Mouse (Mus musculus) frontal cortex, postnatal 25 days (tissue): Measurements from ENCODE around the gene Elp4.

Experiments
- DNase-seq, 2 experiments: peaks; one replicate each; pipeline ENCODE4 v3.0.0; 2022; ENCODE audit warnings: low spot score in 2 of 2

Gene Elp4

DNA sequence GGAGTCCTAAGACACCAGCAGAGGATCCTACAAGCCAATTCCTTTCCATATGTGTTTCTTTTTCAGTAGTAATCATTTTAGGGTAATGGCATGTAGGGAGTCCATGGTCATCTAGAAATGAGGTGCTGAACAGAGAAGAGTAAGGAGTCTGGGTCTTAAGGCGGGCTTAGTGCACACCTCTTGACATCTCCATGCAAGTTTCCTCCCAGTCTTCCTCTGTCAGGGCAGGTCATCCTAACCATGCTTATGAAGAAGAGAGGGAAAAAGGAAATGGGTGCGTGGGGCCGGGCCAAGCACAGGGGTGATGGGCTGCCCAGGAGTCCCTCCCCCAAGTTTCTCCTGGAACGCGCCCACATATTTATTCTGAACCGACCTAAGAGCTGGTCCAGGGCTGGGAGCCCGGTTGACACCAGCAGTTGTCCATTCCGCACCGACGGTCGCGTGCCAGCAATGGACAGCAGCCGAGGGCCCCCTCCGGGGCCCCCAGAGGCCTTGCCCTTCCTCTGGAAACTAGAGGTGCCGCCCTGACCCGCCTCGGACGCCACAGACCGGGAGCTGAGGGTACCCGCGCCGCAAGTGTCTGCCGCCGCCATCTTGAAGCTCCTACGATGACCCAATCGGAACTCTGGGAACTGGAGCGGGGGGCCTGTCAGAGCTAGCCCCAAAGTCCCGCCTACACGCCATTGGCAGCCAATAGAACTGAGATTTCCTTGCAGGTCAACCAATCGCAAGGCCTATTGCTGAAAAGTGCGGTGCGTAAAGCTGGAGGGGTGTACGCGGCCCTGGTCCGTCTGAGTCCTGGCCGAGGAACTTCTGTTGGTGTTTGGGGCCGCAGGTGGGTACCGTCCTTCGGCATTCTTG lies at the start of gene Elp4, which contains the start of gene Immp1l:
TSS of gene Elp4 (minus strand) at position 669 of the 861 bp plus-strand sequence.
TSS of gene Immp1l (plus strand) at position 743 of the 861 bp plus-strand sequence.
- peak; percentile 94 to 98 for DNase-seq

DNA sequence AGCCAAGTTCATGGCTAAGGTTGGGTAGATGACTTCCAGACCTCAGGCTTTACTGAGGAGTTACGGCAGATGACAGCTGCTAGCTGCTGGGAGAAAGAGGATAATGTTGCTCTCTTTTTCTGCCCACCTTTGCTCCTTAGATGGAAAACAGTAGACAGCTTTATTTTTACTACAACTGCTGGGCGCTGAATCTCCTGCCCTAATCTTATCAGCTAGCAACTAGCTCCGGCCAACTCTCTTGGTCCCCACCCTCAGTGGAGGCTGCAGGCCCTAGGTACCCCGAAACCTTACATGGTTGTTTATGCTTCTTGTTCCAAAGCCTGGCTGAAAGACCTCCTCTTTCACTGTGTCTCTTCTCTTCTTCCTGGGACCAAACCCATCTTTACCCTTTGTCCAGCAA lies 49.5 kb upstream of the Elp4 start:
- no peak for DNase-seq

DNA sequence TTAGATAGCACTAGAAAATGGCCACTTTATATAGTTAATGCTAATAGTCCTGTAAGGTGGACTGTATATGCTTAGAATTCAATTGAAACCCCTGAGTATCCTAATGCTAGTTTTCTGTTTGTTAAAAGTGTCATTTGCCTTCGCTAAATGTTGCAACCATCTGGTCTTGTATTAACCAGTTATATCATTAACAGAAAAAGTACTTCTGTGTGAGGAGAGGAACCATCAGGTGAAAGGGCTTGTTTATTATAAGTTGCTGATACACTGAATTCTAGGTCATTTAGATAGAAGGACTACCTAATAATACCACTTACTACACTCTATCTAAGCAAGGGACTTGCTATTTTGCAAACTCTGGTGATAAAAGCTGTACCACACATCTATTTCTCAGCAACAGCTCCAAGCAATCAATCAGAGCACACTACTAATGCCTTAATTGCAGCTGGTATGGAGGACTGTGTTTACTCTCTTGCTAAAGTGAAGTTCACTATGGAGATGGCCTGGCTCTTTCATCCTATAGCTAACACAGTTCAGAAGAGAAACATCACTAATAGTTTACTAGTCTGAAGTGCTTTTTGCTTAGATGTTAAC lies 47.1 kb upstream of the Elp4 start:
- no peak for DNase-seq

DNA sequence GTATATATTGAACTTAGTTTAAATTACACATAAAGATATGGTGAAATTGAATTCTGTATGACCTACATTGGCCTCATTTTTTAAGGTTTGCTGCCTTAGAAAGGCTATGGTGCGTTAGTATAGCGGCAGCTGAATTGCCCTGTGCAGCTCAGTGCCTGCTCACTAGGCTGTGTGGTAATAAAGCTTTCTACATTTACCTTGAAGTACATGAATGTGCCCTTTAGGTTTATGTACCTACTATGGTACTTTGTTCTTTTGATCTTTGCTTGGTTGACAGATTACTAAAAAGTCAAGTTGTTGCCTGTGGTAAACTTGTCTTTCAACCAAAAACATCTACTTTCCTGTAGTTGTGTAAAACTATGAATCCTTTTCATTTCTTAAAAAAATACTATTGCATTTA lies 45.8 kb upstream of the Elp4 start:
- DNase-seq, result no peak

DNA sequence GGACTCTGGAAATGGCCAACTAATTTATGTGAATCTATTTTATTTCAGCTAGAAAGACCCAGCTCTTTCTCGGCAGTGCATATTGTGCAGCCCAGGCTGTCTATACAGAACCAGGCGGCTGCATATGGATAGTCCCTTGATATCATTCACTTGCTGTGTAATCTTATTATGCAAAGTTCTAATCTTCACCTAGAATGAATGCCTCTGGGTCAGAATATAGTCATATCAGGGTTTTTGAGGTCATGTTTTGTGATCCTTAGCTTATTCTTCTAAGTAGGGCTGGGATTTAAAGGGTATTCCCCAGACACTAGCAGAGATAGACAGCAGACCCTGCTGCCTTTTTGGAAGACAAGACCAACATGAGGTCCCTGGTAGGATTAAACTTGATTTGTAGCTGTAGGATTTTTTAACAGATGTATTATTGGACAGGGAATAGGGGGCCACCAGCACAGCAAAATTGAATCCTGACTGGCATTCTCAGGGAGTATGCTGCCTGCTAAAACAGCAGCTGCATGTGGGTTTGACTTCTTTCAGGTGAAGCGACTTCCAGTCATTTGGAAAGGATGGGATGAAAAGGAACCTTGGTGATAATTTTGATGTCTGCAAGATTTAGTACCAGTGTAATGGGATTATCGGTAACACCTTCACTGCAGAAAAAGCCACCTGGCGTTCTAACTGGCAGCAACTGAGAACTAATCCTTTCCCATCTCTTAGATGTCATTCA lies 13.4 kb upstream of the Elp4 start:
- DNase-seq, result no peak

DNA sequence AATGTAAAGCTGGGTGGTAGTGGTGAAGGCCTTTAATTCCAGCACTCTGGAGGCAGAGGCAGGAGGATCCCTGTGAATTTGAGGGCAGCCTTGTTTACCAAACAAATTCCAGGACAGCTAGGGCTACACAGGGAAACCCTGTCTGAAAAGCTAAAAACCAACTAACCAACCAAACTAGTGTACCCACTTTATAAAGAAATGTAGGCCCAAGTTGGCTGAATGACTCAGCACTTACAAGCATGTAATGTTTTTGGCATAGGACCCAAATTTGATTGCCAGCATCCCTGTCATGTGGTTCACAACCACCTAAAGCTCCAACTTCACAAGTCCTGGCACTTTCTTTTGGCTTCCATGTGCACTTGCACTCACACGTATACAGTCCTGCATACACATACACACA lies 12.3 kb upstream of the Elp4 start:
- no peak for DNase-seq

DNA sequence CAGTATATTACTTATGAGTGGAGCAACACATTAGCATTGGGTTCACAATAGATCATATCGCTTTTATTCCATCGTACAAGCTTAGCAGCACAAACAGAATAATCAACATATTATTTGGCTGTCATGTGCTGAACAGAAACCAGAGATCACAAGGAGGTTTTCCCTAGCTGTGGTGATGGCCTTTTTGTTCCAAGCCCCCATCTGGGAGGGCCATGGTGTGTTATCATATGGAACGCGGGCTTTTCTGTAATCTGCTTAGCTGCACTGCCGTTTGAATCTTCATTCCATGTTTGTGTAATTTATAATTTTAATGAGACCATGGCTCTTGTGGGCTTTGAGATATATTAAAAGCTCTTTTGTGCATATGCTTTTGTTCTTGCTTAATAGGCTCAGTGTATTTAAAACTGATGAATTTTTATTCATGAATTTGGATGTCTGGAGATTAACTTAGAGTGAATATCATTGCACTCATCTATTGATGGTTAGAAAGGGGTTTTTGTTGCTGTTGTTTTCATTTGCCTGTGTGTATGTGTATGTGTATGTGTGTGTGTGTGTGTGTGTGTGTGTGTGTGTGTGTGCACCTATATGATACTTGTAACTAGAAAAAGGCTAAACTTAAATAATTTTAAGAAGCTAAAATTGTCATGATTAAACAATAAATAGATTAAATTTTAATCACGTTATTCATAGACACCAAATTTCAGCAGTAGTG lies 9.4 kb upstream of the Elp4 start:
- no peak for DNase-seq

DNA sequence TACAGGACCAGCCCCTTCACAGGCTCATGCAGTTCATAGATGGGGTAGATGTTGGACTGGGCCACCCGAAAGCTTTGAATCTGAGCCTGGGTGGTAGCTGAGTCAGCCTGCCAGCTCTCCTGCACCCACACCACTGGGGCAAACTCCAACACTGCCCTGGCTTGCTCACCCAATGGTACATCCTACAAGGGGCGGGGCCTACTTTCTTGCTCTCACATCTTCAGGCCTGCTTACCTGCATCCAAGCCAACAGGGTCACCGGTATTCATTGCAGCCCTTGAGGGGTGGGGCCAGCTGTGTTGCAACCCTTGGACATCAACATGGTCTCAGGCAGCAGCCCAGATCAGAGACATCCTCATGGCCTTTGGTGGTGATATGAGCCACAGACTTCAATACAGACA lies 6.2 kb upstream of the Elp4 start:
- no peak for DNase-seq

DNA sequence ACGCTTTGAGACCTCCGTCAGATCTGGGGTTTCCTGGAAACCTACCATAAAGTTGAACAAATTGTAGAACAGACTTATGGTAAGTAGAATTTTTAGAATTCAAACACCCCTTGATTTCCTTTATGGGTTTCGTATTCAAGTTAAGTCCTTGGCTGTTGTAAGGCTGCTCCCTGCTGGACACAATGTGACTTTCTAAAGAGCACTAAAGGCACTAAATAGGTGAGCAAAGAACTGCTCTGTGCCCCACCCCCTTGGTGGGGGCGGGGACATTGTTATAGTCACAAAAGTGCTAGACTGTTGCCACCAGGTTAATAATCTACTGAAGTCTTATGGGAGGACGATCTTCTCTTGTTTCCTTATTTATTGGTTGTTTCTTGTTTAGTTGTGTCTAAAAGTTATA lies 4.0 kb upstream of the Elp4 start:
- DNase-seq, result no peak

DNA sequence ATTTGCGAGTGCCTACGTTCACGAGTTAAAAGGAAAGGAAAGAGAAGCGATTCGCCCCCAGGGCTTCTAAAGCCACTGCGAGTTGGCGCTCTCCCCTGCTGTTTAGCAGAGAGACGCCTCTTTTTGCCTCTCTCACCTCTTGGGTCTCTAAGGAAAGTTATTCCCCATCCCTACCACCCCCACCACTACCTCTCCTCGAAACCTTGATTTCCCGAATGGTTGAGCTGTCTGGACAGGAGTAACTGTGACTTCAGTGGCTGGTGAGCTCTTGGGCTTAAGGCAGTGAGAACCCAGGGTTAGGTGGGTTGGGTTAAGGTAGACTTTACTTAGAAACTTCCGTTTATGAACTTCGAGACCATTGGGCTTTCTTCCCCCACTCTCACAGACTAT lies 388 bp upstream of the Elp4 start:
- DNase-seq, result no peak

DNA sequence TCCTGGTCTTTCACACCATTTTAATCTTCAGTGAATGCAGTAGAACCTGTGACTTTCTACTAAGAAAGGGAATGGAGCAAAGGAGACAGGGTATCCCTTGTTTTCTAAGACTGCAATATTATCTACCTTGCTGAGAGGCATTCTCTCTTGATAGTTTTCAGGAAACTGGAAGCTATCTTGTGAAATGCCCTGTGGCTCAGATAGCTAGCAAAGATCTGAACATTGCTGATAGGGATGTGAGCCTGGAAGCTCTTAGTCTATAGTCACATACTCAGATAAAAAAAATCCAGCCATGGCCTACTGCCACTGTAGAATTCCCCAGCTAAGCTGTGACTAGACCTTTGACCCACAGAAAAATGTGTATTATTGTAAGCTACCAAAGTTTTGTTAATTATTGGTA lies 13.5 kb downstream of the Elp4 start:
- no peak for DNase-seq

DNA sequence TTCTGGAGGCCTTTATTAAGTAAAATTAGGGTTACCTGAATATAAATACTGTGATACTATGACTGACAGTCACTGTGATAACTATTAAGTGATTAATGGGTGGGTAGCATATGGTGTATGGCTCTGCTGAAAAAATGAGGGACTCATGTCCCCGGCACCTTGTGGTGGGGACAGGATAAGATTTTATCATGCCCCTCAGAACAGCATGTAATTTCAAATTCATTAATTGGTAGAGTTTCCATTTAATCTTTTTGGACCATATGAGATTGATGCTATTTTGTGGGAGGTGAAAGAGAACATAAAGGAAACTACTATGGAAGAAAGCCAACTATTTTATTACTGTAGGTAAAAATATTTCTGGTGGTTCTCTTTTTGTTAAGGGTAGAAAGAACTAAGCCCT lies 31.0 kb downstream of the Elp4 start:
- no peak for DNase-seq

DNA sequence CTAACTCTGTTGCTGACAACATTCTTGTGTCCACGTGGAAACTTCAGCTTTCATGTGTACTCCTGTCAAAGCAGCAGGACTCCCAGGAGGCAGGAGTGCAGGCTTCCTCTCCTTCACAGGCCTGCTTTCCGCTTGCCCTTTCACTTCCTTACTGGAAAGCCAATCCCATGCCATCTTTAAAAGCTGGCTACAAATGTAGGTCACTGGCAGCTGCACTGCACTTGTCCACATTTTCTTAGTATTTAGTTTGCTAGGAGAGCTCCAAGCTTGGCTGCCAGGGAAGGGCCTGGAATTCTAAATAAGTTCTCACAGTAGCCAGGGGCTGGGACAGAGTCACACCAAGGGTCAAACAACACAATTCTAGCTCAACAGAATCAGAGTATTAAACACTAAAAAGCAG lies 49.6 kb downstream of the Elp4 start:
- DNase-seq, result peak in 1 of 2 experiments; percentile 5

DNA sequence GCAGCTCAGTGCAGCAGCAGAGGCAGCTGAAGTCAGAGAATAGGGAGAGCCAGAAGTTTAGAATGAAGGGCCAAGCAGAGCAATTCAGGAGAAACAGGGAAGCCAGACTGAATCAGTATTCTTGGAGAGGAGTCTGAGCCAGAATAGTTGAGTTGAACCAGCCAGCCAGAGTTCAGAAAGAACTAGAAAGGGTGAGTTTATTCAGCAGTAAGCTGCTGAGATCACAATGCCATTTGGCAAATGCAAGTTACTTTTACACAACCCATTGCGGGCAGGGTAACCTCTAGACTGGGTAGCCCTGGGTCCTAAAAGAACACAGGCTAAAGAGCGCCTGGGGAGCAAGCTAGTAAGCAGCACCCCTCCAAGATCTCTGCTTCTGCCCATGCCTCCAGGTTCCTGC lies 51.4 kb downstream of the Elp4 start:
- no peak for DNase-seq

DNA sequence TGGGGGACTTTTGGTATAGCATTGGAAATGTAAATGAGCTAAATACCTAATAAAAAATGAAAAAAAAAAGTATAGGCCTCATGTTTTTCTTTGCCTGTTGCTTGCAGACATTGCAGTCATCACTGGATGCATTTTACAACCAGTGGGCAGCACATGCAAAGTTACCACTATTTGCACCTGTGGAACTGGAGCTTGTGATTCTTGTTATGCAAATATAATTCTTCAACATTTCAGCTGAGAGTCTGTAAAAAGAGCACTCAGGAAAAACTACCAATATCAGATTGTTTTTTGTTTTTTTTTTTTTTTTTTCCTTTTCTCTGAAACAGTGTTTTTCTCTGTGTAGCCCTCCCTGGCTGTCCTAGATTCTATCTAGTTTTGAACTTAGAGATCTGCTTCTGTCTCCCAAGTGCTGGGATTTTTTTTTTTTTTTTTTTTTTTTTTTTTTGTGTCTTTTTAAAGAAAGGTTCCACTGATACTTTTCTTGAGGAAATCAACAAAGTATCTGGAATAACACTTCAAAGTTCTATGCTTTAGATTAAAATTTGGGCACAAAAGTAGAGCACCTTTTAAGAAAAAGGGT lies 52.6 kb downstream of the Elp4 start:
- DNase-seq, result no peak

DNA sequence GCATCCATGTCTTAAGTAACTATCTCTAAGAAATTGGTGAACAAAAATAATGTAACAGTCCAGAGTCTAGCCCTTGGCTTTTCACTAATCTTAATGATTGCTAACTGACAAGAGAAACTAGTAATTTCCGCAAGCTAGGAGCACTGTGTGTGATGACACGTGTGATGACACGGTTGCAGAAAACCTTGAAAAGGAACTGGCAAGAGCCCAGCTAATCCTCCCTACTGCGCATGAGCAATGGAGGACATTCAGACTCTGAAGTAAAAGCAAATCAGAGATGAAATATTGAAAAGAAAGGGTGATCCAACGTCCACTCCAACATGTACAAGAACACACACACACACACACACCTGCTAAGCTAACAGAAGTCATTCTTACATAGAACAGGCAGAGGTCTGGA lies 61.2 kb downstream of the Elp4 start:
- no peak for DNase-seq

DNA sequence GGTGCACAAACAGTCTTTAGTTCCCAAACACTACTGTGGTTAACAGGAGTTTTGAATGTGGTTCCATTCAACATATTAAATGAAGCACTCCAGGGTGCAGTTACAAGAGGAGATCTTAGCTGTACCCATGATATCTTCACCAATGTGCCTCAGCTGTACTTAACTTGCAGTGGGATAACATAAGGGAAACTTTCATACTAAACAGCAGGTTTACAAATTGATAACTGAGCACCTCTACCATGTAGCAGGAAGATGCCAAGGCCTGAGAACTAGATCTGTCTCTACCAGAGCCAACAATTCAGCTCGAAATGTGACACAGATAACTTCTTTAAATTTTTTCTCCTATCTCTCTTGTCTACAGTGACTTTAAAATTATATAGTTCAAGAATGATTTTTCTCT lies 86.4 kb downstream of the Elp4 start:
- no peak for DNase-seq

DNA sequence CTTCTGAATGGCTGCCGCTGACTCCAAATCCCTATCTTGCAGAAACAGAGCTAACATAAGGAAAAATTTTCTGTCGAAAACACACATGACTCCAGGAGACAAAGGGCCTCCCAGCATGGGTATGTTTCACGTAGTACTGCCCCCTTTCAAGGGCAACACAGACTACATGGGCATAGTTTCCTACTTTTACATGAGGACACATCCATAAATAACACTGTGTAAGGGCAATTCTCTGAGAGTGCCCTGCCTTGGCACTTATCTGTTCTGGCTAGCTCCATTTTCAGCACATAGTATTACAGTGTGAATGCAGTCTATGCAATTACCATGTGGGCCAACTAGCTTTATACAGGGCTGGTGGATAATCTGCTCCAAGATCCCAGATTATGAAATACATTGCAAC lies 89.2 kb downstream of the Elp4 start:
- no peak for DNase-seq

DNA sequence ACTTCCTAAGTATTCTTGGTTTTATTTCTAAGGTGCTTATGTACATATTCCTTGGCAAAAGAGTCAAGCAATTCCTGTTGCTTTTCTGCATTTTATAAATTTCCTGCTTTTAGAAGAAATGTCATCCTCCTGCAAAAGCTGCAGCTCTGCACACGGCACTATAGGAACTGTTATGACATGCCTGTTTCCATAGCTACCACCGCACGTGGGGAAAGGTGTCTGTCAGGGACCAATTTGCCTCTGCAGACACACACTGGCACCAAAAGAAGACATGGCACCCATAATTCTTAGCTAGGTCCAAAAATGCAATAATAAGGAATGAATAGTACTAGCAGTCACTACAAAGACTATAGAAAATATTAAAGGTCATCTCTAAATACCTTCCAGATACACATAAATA lies 91.3 kb downstream of the Elp4 start:
- DNase-seq, result no peak

DNA sequence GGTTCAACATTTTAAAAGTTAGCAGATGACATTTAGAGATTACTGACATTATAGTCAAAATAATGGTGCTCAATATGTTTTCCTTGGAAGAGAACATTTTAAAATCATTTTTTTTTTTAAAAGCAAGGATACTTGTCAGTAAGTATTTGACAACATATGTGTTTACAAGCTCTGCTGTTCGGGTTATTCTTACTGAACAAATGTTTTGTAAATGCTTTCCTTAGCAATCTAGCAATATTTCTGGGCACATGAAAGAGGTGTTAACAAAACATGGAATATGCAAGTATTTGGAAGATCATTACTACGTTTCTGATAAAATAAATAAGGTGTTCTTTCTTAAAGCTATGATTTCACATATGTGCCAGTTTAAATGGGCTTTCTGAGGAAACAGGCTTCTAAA lies 94.1 kb downstream of the Elp4 start:
- no peak for DNase-seq

DNA sequence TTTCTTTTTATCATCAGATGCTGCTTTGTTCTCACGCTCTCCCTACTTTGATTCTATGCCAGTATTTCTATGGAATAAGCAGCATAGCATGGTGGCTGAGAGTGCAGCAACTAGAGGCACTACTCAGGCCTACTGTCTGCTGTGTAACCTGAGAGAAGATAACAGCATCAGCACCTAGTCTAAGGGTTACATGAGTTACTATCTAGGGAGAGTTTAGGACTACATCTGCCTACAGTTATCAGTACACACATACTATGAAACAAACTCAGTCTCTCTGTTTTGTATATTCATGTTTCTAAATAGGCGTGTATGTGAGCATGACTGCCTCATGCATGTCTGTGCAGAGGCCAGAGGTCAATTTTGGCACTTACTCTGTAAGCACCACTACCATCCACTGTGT lies 97.8 kb downstream of the Elp4 start:
- no peak for DNase-seq

DNA sequence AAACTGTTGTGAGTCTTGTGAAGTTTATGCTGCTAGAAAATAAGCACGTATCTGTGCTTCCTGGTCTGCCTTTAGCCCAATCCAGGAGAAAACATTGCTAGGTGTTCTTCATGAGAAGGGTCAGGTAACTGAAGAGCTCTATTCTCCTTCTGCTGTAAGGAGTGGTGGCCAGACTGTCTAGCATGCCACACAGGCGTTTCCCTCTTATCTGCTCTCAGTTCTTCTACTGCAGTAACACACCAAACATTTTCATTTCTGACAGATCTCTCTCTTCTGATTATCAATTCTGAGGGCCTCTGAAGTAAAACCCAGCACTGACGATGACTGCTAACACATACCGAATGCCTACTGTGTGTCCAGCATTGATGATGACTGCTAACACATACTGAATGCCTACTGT lies 98.3 kb downstream of the Elp4 start:
- no peak for DNase-seq
